Mouse (Mus musculus) G1E (cell line): ENCODE results near the gene Dkk2. TPM values are rescaled to one million over a fixed set of nuclear protein-coding genes. Genes with fewer than 3 reads are reported as not detected.

Experiments
- ATAC-seq: 2 replicates; pipeline ENCODE4 v1.8.0; 2016; ENCODE audit warnings: mild to moderate bottlenecking; ENCODE audit not compliant: insufficient number of reproducible peaks, poor library complexity, low FRiP score, severe bottlenecking; ENCODE audit errors: extremely low read depth
- DNase-seq: peaks from one replicate; pipeline ENCODE4 v3.0.0; 2012; ENCODE audit warnings: low spot score
- H3K27me3 ChIP-seq: 2 replicates; pipeline ENCODE4 v1.6.1; 2012; ENCODE audit warnings: mild to moderate bottlenecking, low read length, inconsistent platforms; ENCODE audit not compliant: insufficient read depth
- H3K36me3 ChIP-seq: replicated peaks from 2 replicates; pipeline ENCODE3; 2012; ENCODE audit warnings: mild to moderate bottlenecking, inconsistent platforms
- H3K4me1 ChIP-seq: 2 replicates; pipeline ENCODE4 v1.6.1; 2012; ENCODE audit warnings: low read depth, low read length, inconsistent platforms, mixed read lengths; ENCODE audit not compliant: insufficient read depth
- H3K4me3 ChIP-seq: 2 replicates; pipeline ENCODE4 v1.5.1; 2012; ENCODE audit warnings: low read depth, mild to moderate bottlenecking, inconsistent platforms, low read length, moderate library complexity, mixed read lengths
- H3K9me3 ChIP-seq: replicated peaks from 2 replicates; pipeline ENCODE4 v1.6.1; 2012; ENCODE audit warnings: inconsistent platforms
- CTCF ChIP-seq: IDR thresholded peaks from 2 replicates; pipeline ENCODE4 v1.5.1; 2012; ENCODE audit warnings: low read depth, low read length, inconsistent platforms, mixed read lengths
- GATA1 ChIP-seq: IDR thresholded peaks from 2 replicates; pipeline ENCODE4 v1.6.1; 2012; ENCODE audit warnings: borderline replicate concordance, low read length, inconsistent platforms, mixed read lengths
- GATA2 ChIP-seq: IDR thresholded peaks from 2 replicates; pipeline ENCODE4 v1.6.1; 2012; ENCODE audit warnings: low read depth, low read length, inconsistent platforms, borderline replicate concordance
- POLR2AphosphoS5 ChIP-seq: IDR thresholded peaks from 2 replicates; pipeline ENCODE4 v1.6.1; 2012; ENCODE audit warnings: low read depth, low read length, inconsistent platforms; ENCODE audit not compliant: insufficient replicate concordance
- TAL1 ChIP-seq: conservative IDR thresholded peaks from 2 replicates; pipeline ENCODE4 v1.6.1; 2012; ENCODE audit warnings: low read depth, low read length, inconsistent platforms, mixed read lengths
- polyA plus RNA-seq: library from polyadenylated mRNA; stranded (reverse); fragments of >175 nt; gene quantifications from 2 replicates; pipeline ENCODE4 v1.2.3, GENCODE M21; 2012
- total RNA-seq, 2 experiments: library from RNA; stranded (forward) in 1 of 2; stranded (reverse) in 1 of 2; fragments of 200-1000 nt in 1 of 2; fragments of >200 nt in 1 of 2; fragmentation: Nextera tagmentation in 1 of 2; gene quantifications; 2 replicates each; pipeline ENCODE4 v1.2.3; 2014 to 2017

Dkk2 gene
- total and polyA plus RNA-seq, 3 experiments = 0.05 TPM; not detected in 2

- peaks cover 35% of the 10 kb centered on the region for H3K9me3 ChIP-seq
- H3K4me1 ChIP-seq = no peaks in the 10 kb centered on the region
- no peak for ATAC-seq
- no peak for DNase-seq
- H3K36me3 ChIP-seq = no peaks in the 10 kb centered on the region
- H3K27me3 ChIP-seq = no peaks in the 10 kb centered on the region
- H3K4me3 ChIP-seq = no peak overlapping the region
- TF ChIP-seq POLR2AphosphoS5 = no peak
- no peak for TF ChIP-seq GATA2
- no peak for TF ChIP-seq TAL1
- TF ChIP-seq GATA1 = no peak
- no peak for TF ChIP-seq CTCF
Observed at GRCm38 (mm10) chr3:132086461-132086860, 1.4 kb downstream of the Dkk2 start.

- TF ChIP-seq GATA1 (no peak), GATA2 (no peak), POLR2AphosphoS5 (no peak), CTCF (no peak), TAL1 (no peak)
- Histone ChIP-seq H3K4me1 (no peaks in the 10 kb centered on the region), H3K4me3 (no peak overlapping the region), H3K27me3 (no peaks in the 10 kb centered on the region), H3K36me3 (no peaks in the 10 kb centered on the region), H3K9me3 (peaks cover 35% of the 10 kb centered on the region)
- no peak for ATAC-seq
- DNase-seq = no peak
Observed at GRCm38 (mm10) chr3:132087011-132087486, 2.0 kb downstream of the Dkk2 start.

- ATAC-seq = no peak
- TF ChIP-seq GATA2 = no peak
- no peak for TF ChIP-seq CTCF
- no peak for TF ChIP-seq TAL1
- no peak for TF ChIP-seq GATA1
- no peak for TF ChIP-seq POLR2AphosphoS5
- Histone ChIP-seq H3K4me3 (no peak overlapping the region), H3K4me1 (no peaks in the 10 kb centered on the region), H3K36me3 (no peaks in the 10 kb centered on the region), H3K9me3 (peaks cover 16% of the 10 kb centered on the region), H3K27me3 (no peaks in the 10 kb centered on the region)
- DNase-seq = no peak
Observed at GRCm38 (mm10) chr3:132092983-132093382, 7.9 kb downstream of the Dkk2 start.

- H3K27me3 ChIP-seq = no peaks in the 10 kb centered on the region
- ATAC-seq = no peak
Observed at GRCm38 (mm10) chr3:132096296-132096695, 11.2 kb downstream of the Dkk2 start.

GRCm38 (mm10) chr3:132100746-132101145, 15.7 kb downstream of the Dkk2 start:
- no peak for ATAC-seq
- no peaks in the 10 kb centered on the region for H3K27me3 ChIP-seq
- H3K4me3 ChIP-seq = no peak overlapping the region
- TF ChIP-seq TAL1 (no peak), CTCF (no peak), GATA2 (no peak), POLR2AphosphoS5 (no peak)
- H3K4me1 ChIP-seq = no peaks in the 10 kb centered on the region
- no peaks in the 10 kb centered on the region for H3K36me3 ChIP-seq
- H3K9me3 ChIP-seq = peaks cover 23% of the 10 kb centered on the region
- no peak for DNase-seq

More at GRCm38 (mm10) chr3:132096296-132096695, 11.2 kb downstream of the Dkk2 start:
- TF ChIP-seq CTCF (no peak), POLR2AphosphoS5 (no peak), GATA2 (no peak), TAL1 (no peak), GATA1 (no peak)
- Histone ChIP-seq H3K9me3 (peaks cover 20% of the 10 kb centered on the region), H3K36me3 (no peaks in the 10 kb centered on the region), H3K4me1 (no peaks in the 10 kb centered on the region), H3K4me3 (no peak overlapping the region)
- DNase-seq = no peak

GRCm38 (mm10) chr3:132103020-132103419, 17.9 kb downstream of the Dkk2 start:
- Histone ChIP-seq H3K4me3 (no peak overlapping the region), H3K4me1 (no peaks in the 10 kb centered on the region), H3K27me3 (no peaks in the 10 kb centered on the region), H3K36me3 (no peaks in the 10 kb centered on the region), H3K9me3 (peaks cover 17% of the 10 kb centered on the region)
- no peak for TF ChIP-seq CTCF
- no peak for TF ChIP-seq TAL1
- ATAC-seq (no peak; the same call in 1 of the 2 replicates), DNase-seq (no peak)

- Histone ChIP-seq H3K36me3 (no peaks in the 10 kb centered on the region), H3K4me3 (no peak overlapping the region), H3K27me3 (no peaks in the 10 kb centered on the region), H3K4me1 (no peaks in the 10 kb centered on the region), H3K9me3 (peaks cover 17% of the 10 kb centered on the region)
- no peak for TF ChIP-seq TAL1
- no peak for TF ChIP-seq POLR2AphosphoS5
- no peak for TF ChIP-seq GATA1
- no peak for TF ChIP-seq GATA2
- TF ChIP-seq CTCF = no peak
- DNase-seq = no peak
- ATAC-seq = no peak
Observed at GRCm38 (mm10) chr3:132103454-132103853, 18.4 kb downstream of the Dkk2 start.
